Mouse (Mus musculus): ENCODE results near the gene Zfp566.

Zfp566 gene

DNA sequence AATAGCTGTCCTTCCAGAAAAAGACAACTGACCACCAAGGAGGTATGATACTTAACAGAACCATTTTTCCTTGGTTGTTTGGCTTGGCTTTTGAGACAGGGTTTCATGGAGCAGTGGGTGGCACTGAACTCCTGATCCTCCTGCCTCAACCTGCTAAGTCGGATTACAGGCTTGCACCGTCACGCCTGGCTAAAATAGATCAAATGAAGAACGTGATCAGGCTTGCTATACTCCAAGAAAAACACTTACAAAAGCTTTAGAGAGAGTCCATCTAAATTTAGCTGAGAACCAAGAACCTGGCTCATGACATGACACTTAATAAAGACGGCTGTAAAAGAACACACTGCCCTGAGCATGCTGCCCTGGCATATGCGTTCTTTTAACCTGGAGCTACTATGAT lies 30.0 kb downstream of the Zfp566 start:
- intact Hi-C loops (cut with DNase I) = no loop called here

DNA sequence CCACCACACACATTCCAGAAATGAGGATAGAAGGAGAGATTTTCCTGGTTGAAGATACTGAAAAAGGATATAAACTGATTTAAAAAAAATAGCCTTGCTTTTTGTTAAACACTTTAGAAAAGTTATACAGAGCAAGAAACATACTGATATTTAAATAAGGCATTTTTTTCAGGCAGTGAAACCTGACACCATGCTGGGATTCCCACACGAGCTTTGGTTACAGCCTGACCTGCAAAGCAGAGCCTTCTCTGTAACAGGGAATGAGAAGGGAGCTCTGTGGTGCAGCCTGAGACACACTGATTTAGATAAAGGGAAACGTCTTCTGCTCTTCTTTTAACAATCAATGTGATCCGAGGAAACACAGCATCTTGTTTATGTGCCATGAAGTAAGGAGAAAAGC lies 36.7 kb downstream of the Zfp566 start:
- intact Hi-C loops (cut with DNase I) = no loop called here

DNA sequence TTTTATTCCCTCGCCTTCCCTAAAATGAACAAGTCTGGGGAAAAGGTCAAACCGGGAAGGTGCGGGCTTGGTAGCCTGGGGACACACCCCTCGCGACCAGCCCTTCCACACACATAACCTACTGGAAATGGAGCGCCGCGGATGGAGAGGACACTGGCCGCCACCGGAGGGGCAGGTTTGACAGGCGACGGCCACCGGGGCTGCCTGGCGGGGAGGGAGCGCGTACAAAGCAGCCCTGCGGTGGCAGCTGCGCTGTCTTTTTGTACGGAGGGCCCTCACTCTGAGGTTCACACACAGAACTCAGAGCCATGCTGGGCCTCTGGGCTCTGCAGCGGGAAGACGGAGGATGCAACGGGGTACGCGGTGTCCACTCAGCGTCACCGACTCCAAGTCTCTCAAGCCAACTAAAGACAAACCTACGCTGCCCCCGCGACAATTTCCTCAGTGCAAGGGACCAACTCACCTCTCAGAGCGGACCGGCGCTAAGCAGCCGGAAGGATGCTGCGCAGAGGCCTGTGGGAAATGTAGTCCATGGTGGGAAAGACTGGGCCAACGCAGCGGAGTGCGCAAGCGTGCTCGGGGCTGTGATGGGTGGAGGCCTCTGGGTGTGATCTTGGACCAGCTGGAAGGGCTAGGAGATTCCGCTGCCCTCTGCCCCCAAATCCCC lies 39.3 kb downstream of the Zfp566 start, which contains the start of gene Zfp14:
Zfp14 (minus strand) TSS at position 499 of the 667 bp plus-strand sequence.
- intact Hi-C loops (cut with DNase I) = no loop called here

DNA sequence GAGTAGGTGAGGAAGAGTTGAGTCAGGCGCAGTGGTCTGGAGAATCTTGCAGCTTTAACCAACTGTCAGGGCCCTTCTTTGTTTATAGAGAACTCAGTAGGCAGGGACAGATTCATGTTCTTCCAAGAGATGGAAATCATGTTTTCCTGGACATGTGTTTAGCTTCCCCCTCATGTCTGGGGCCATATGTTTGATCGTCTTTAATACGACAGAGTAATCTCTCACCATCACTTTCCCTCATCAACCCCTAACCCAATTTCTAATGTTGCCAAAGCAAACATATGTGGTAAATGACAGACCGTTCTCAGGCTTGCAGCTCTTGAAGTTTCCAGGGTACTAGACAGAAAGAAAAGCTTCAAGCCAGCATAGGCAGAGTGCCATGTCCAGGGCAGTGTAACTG lies 42.2 kb downstream of the Zfp566 start:
- intact Hi-C loops (cut with DNase I) = no loop called here

DNA sequence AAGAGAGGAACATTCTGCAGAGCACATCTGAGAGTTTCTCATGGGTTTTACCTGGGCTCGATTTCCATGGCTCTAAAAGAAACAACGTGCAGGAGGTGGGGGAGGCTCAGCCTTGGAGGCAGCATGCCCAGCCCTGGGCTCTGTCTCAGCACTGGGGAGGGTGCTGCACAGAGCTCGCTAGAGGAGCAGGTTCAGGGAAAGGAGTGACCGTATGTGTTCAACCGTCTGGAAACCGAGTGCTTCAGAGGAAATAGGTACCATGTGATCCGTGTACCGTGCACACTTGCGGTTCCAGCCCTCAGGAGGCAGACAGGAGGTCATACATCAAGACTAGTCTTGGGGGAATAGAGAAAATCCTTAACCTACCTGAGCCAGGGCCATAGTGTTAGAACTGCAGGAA lies 46.0 kb downstream of the Zfp566 start:
- intact Hi-C loops (cut with DNase I) = no loop called here

DNA sequence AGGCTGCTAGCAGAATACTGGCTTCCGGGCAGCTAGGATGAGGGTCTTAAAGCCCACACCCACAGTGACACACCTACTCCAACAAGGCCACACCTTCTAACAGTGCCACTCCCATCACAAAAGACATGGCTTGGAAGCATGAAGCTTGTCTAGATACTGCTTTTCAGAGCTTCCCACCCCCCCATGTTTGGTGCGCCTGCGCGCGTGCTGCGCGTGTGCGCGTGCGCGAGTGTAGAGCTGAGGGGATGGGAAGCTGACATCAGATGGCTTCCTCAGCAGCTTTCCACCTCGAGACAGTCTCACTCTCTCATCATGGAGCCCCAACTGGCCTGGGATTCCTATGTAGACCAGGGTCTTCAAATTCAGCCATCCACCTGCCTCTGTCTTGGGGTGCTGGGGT lies 56.0 kb downstream of the Zfp566 start:
- intact Hi-C loops (cut with DNase I) = no loop called here

DNA sequence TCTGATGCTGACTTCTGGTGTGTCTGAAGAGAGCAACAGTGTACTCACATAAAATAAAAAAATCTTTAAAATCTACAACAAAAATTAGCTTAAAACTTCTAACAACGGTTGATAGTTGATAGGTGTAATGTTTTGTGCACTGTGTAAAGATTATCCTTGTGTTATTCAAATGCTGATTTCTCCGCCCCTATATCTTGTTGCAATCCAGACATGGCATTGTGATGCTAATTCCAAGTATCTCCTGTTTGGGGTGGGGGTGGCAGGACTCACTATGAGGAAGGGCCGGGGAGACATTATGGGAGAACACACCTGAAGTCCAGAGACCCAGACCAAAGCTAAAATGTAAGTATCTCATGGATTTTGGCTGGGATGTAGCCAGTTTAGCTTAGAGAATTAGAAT lies 58.9 kb downstream of the Zfp566 start:
- intact Hi-C loops (cut with DNase I) = no loop called here

DNA sequence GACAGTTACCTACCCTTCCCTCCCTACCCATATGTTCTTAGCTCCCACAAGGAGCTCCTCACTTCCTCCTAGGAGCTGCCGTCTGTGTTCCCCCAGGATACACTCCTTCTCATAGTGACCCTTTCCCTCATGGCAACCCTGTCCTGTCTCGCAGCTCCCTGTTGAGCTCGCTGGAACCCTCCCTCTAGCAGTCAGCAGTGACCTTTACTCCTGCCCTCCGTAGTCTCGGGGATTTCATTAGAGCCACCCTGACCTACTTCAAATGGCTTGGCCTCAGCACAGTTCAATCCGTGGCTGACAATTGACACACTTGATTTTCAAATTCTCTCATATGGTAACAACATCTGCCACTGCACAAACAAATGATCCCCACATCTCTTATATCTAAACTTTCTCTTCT lies 59.6 kb downstream of the Zfp566 start:
- intact Hi-C loops (cut with DNase I) = no loop called here

DNA sequence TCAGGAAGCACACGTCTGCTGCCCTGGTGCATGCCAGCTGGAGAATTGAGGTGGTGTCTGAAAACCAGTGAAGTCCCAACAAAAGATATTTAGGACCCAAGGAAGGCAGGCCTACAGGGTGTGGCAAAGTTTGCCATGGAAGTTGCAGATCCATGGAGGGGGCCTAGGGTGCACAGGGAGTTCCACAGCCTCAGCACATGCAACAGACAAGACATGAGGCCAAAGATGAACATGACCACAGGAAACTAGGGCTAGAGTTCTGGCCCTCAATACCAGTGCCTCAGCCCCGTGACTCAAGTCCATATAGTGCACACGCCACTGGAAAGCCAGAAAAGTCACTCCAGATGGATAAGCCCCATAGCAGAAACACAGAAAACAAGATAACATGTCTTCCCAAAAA lies 61.8 kb downstream of the Zfp566 start:
- intact Hi-C loops (cut with DNase I) = no loop called here

Small RNA genes lying within 50 kb of the gene (microRNA-seq; reads per million reads assigned to microRNA genes)
- gene Gm23368 = 0 reads per million in 2 experiments
